Mouse (Mus musculus): ENCODE results near the gene Utf1. TPM values are rescaled to one million over a fixed set of nuclear protein-coding genes. Genes with fewer than 3 reads are reported as not detected.

Gene Utf1
- total and polyA plus RNA-seq, 3 experiments, result not detected

DNA sequence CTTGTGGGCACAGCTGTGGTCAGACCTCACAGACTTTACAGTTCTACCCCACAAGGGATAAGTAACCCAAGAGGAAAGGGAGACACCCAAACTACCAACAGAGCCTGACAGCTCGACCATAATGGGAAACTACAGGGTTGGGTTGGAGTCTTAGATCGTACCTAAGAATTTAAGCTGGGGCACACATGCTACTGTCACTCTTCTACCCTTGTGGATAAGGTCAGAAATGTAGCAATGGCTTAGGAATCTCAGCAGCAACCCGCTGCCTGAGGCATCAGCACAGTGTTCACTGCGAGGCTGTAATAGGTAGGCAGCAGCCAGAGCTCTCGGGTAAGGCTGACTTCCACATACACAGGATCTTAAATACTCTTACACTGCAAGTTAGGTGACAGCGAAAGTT lies 49.9 kb downstream of the Utf1 start:
- H3K36me3 ChIP-seq (replicated peaks in 1 of 2; ENCODE audit: control insufficient read depth in 1 of 2, insufficient read depth in 1 of 2, low read length in 1 of 2), result peaks cover 43 to 60% of the 10 kb centered on the region in 2 experiments
- DNase-seq (ENCODE audit: extremely low read depth), result no peak
- H3K9me3 ChIP-seq (replicated peaks; ENCODE audit: low read length), result no peaks in the 10 kb centered on the region
- TF ChIP-seq ETS1 (conservative IDR thresholded peaks at IDR 0.05; ENCODE audit: low read depth, low read length) (no peak), POLR2A (IDR thresholded peaks at IDR 0.05; ENCODE audit: low read depth, low read length) (no peak), ZNF384 (IDR thresholded peaks at IDR 0.05; ENCODE audit: low read depth, low read length) (no peak), USF1 (IDR thresholded peaks at IDR 0.05; ENCODE audit: low read depth, low read length) (no peak), MAX (IDR thresholded peaks at IDR 0.05; ENCODE audit: low read length) (no peak), ZMIZ1 (IDR thresholded peaks at IDR 0.05; ENCODE audit: low read depth, low read length) (no peak), SIN3A (IDR thresholded peaks at IDR 0.05; ENCODE audit: low read length) (no peak), BHLHE40 (IDR thresholded peaks at IDR 0.05; ENCODE audit: low read depth, low read length) (no peak), E2F4 (IDR thresholded peaks at IDR 0.05; ENCODE audit: insufficient replicate concordance, low read depth, low read length) (no peak), POLR2AphosphoS2 (IDR thresholded peaks at IDR 0.05; ENCODE audit: low read depth, low read length) (no peak), CTCF (conservative IDR thresholded peaks at IDR 0.05 in 1 of 2, IDR thresholded peaks at IDR 0.05 in 1 of 2; ENCODE audit: low read depth in 2 of 2, low read length in 2 of 2) (no peak), USF2 (conservative IDR thresholded peaks at IDR 0.05; ENCODE audit: low read depth, low read length) (no peak), RAD21 (IDR thresholded peaks at IDR 0.05; ENCODE audit: low read depth, low read length) (no peak), IRF4 (IDR thresholded peaks at IDR 0.05; ENCODE audit: low read depth, low read length) (no peak), ELF1 (IDR thresholded peaks at IDR 0.05; ENCODE audit: low read depth, low read length) (no peak), TCF12 (IDR thresholded peaks at IDR 0.05; ENCODE audit: low read depth, low read length) (no peak), UBTF (IDR thresholded peaks at IDR 0.05; ENCODE audit: low read depth, low read length) (no peak), EP300 (IDR thresholded peaks at IDR 0.05; ENCODE audit: low read length) (no peak), MAFK (IDR thresholded peaks at IDR 0.05; ENCODE audit: insufficient replicate concordance, low read length) (no peak), MAZ (IDR thresholded peaks at IDR 0.05; ENCODE audit: low read depth, low read length) (no peak)
- no peak overlapping the region for H3K4me2 ChIP-seq (ENCODE audit: insufficient read depth, low read depth, poor library complexity, severe bottlenecking)
- H3K4me3 ChIP-seq (replicated peaks in 1 of 3; ENCODE audit: low read depth in 2 of 3, low read length in 2 of 3, poor library complexity in 1 of 3), result no peak overlapping the region
- H3K27ac ChIP-seq (ENCODE audit: insufficient read depth, low read depth), result peak overlapping the region; percentile 71
- H3K9ac ChIP-seq (ENCODE audit: insufficient read depth, low read depth), result peak overlapping the region; percentile 20; the same call in 1 of the 2 replicates
- in situ Hi-C loops (cut with MboI; ENCODE audit: low pct_ligation_motif_present, low pct_unique_long_range_greater_than_20kb, low sequenced_read_pairs) (loop anchor here (5.0 to 10.0 kb wide), 2 partner anchors 81 to 141 kb away; partner anchors contain the start of gene Mtg1), dilution Hi-C loops (cut with MboI; ENCODE audit: extremely low pct_ligation_motif_present, extremely low pct_unique_long_range_greater_than_20kb, low sequenced_read_pairs) (no loop called here)
- peaks cover 26% of the 10 kb centered on the region for H3K79me2 ChIP-seq (replicated peaks; ENCODE audit: control insufficient read depth, extremely low read depth, insufficient read depth, poor library complexity, severe bottlenecking)
- peaks cover 25 to 59% of the 10 kb centered on the region in 2 experiments for H3K4me1 ChIP-seq (ENCODE audit: control insufficient read depth in 1 of 2, insufficient read depth in 2 of 2)
- no peaks in the 10 kb centered on the region for H3K27me3 ChIP-seq (replicated peaks)

DNA sequence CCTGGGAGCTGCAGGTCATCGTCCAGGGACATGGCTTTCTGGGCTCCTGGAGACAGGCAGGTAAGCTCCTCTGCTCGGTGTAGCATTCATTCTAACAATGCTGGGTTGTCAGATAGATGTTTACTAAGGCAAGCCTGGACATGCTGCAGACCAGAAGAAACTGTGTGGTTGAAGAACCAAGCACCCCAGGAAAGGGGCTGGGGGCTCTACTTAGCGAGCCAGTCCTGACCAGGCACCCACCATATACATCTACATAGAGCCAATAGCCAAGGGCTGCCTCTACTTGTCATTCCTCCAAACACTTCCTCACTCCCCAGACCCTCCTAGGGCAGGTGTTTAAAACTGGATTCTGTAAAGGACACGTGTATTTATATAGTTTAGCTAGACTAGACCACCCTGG lies 50.6 kb downstream of the Utf1 start:
- Histone ChIP-seq H3K9me3 (replicated peaks; ENCODE audit: low read length) (no peaks in the 10 kb centered on the region), H3K4me2 (ENCODE audit: insufficient read depth, low read depth, poor library complexity, severe bottlenecking) (peak overlapping the region; percentile 17; the same call in 1 of the 2 replicates), H3K36me3 (replicated peaks in 1 of 2; ENCODE audit: control insufficient read depth in 1 of 2, insufficient read depth in 1 of 2, low read length in 1 of 2) (peaks cover 43 to 60% of the 10 kb centered on the region in 2 experiments), H3K27ac (ENCODE audit: insufficient read depth, low read depth) (peak overlapping the region; percentile 71), H3K4me3 (replicated peaks in 1 of 3; ENCODE audit: low read depth in 2 of 3, low read length in 2 of 3, poor library complexity in 1 of 3) (no peak overlapping the region), H3K4me1 (ENCODE audit: control insufficient read depth in 1 of 2, insufficient read depth in 2 of 2) (peaks cover 25 to 53% of the 10 kb centered on the region in 2 experiments), H3K27me3 (replicated peaks) (no peaks in the 10 kb centered on the region), H3K79me2 (replicated peaks; ENCODE audit: control insufficient read depth, extremely low read depth, insufficient read depth, poor library complexity, severe bottlenecking) (peaks cover 26% of the 10 kb centered on the region), H3K9ac (ENCODE audit: insufficient read depth, low read depth) (peak overlapping the region; percentile 20; the same call in 1 of the 2 replicates)
- dilution Hi-C loops (cut with MboI; ENCODE audit: extremely low pct_ligation_motif_present, extremely low pct_unique_long_range_greater_than_20kb, low sequenced_read_pairs), result no loop called here
- in situ Hi-C loops (cut with MboI; ENCODE audit: low pct_ligation_motif_present, low pct_unique_long_range_greater_than_20kb, low sequenced_read_pairs), result loop anchor here (5.0 to 10.0 kb wide), 2 partner anchors 82 to 141 kb away; partner anchors contain the start of gene Mtg1
- DNase-seq (ENCODE audit: extremely low read depth), result no peak
- TF ChIP-seq MAZ (IDR thresholded peaks at IDR 0.05; ENCODE audit: low read depth, low read length) (no peak), POLR2A (IDR thresholded peaks at IDR 0.05; ENCODE audit: low read depth, low read length) (no peak), TBP (conservative IDR thresholded peaks at IDR 0.05; ENCODE audit: low read depth, low read length) (no peak), BHLHE40 (IDR thresholded peaks at IDR 0.05; ENCODE audit: low read depth, low read length) (no peak), TCF12 (IDR thresholded peaks at IDR 0.05; ENCODE audit: low read depth, low read length) (0 out of 2 replicates have a peak, but pooled peaks have one; percentile 21), ZMIZ1 (IDR thresholded peaks at IDR 0.05; ENCODE audit: low read depth, low read length) (no peak), IRF4 (IDR thresholded peaks at IDR 0.05; ENCODE audit: low read depth, low read length) (no peak), JUN (IDR thresholded peaks at IDR 0.05; ENCODE audit: insufficient read depth, low read depth, low read length) (no peak), MYC (IDR thresholded peaks at IDR 0.05; ENCODE audit: low read depth, low read length) (no peak), ZC3H11A (IDR thresholded peaks at IDR 0.05; ENCODE audit: low read depth, low read length) (no peak), CHD1 (IDR thresholded peaks at IDR 0.05; ENCODE audit: low read depth, low read length) (peak; percentile 88; the same call in 1 of the 2 replicates), SIN3A (IDR thresholded peaks at IDR 0.05; ENCODE audit: low read length) (peak; percentile 38; the same call in 1 of the 2 replicates), KAT2A (IDR thresholded peaks at IDR 0.05; ENCODE audit: insufficient replicate concordance, low read length) (no peak), MXI1 (IDR thresholded peaks at IDR 0.05; ENCODE audit: low read depth, low read length) (peak; percentile 24; the same call in 1 of the 2 replicates), ELF1 (IDR thresholded peaks at IDR 0.05; ENCODE audit: low read depth, low read length) (no peak), EP300 (IDR thresholded peaks at IDR 0.05; ENCODE audit: low read length) (0 out of 2 replicates have a peak, but pooled peaks have one; percentile 16), PAX5 (IDR thresholded peaks at IDR 0.05; ENCODE audit: low read length) (no peak), ZNF384 (IDR thresholded peaks at IDR 0.05; ENCODE audit: low read depth, low read length) (no peak), ETS1 (conservative IDR thresholded peaks at IDR 0.05; ENCODE audit: low read depth, low read length) (0 out of 2 replicates have a peak, but pooled peaks have one; percentile 4), CTCF (conservative IDR thresholded peaks at IDR 0.05 in 1 of 2, IDR thresholded peaks at IDR 0.05 in 1 of 2; ENCODE audit: low read depth in 2 of 2, low read length in 2 of 2) (no peak), JUND (conservative IDR thresholded peaks at IDR 0.05; ENCODE audit: low read depth, low read length) (no peak)
